Mouse (Mus musculus) erythroblast, adult 5-6 weeks (primary cell): ENCODE data around the gene Tas2r131. TPM values are rescaled to one million over a fixed set of nuclear protein-coding genes. Genes with fewer than 3 reads are reported as not detected.
"Not testable (repeated sequence)": the region's sequence is repeated elsewhere in the genome, so short reads cannot be mapped to it uniquely, and the experiment has no call there.

Experiments
- ATAC-seq: replicated peaks from 2 replicates; pipeline ENCODE4 v1.8.0; 2016; ENCODE audit warnings: moderate number of reproducible peaks, mild to moderate bottlenecking, moderate TSS enrichment, inconsistent platforms; ENCODE audit not compliant: poor library complexity, low FRiP score, severe bottlenecking
- total RNA-seq, 2 experiments: library from RNA; stranded (forward) in 1 of 2; stranded (reverse) in 1 of 2; fragments of 150-400 nt in 1 of 2; fragments of 200-764, 138-1000 nt in 1 of 2; gene quantifications; 2 replicates each; pipeline versions ENCODE4 v1.2.3 to v1.2.4; 2015 to 2017; ENCODE audit warnings: low replicate concordance in 2 of 2

Tas2r131 gene
- not detected in 2 replicates for total RNA-seq (2015; ENCODE audit: low replicate concordance)
- not detected in 2 replicates for total RNA-seq (2017; ENCODE audit: low replicate concordance)

- no peak for ATAC-seq
These were observed at the start of gene Tas2r131 for GRCm38 (mm10) chr6:132957819-132958218. Gene Tas2r131, minus strand, starts transcription at chr6:132957919.

GRCm38 (mm10) chr6:132980865-132981264 is 23.1 kb upstream of the Tas2r131 start, which contains the start of gene Tas2r109:
Gene Tas2r109, minus strand, starts transcription at chr6:132980965.
- ATAC-seq = no peak

- no peak for ATAC-seq
These were observed 6.9 kb downstream of the Tas2r131 start, which contains the start of gene Tas2r129 for GRCm38 (mm10) chr6:132950802-132951201. Gene Tas2r129, plus strand, starts transcription at chr6:132951102.

GRCm38 (mm10) chr6:132941376-132941775 is 16.3 kb downstream of the Tas2r131 start:
- ATAC-seq = not testable (repeated sequence)

- ATAC-seq = no peak
These were observed 48.4 kb downstream of the Tas2r131 start, which contains the start of gene Tas2r125 for GRCm38 (mm10) chr6:132909351-132909750. Gene Tas2r125, plus strand, starts transcription at chr6:132909651.

Other genes starting within 250 kb of the Tas2r131 start
- not detected in 2 replicates for gene Tas2r122, start 246.0 kb downstream of the Tas2r131 start, total RNA-seq (2015; ENCODE audit: low replicate concordance)
- gene Tas2r122, start 246.0 kb downstream of the Tas2r131 start, total RNA-seq (2017; ENCODE audit: low replicate concordance) = not detected in 2 replicates
- gene Tas2r115, start 219.9 kb downstream of the Tas2r131 start, total RNA-seq (2015; ENCODE audit: low replicate concordance) = not detected in 2 replicates
- gene Tas2r115, start 219.9 kb downstream of the Tas2r131 start, total RNA-seq (2017; ENCODE audit: low replicate concordance) = not detected in 2 replicates
- not detected in 2 replicates for gene Tas2r124, start 203.2 kb downstream of the Tas2r131 start, total RNA-seq (2015; ENCODE audit: low replicate concordance)
- gene Tas2r124, start 203.2 kb downstream of the Tas2r131 start, total RNA-seq (2017; ENCODE audit: low replicate concordance) = not detected in 2 replicates
- gene Tas2r102, start 195.8 kb downstream of the Tas2r131 start, total RNA-seq (2015; ENCODE audit: low replicate concordance) = not detected in 2 replicates
- not detected in 2 replicates for gene Tas2r102, start 195.8 kb downstream of the Tas2r131 start, total RNA-seq (2017; ENCODE audit: low replicate concordance)
- not detected in 2 replicates for gene Tas2r136, start 179.8 kb downstream of the Tas2r131 start, total RNA-seq (2015; ENCODE audit: low replicate concordance)
- not detected in 2 replicates for gene Tas2r136, start 179.8 kb downstream of the Tas2r131 start, total RNA-seq (2017; ENCODE audit: low replicate concordance)
- gene Tas2r117, start 155.1 kb downstream of the Tas2r131 start, total RNA-seq (2015; ENCODE audit: low replicate concordance) = not detected in 2 replicates
- gene Tas2r117, start 155.1 kb downstream of the Tas2r131 start, total RNA-seq (2017; ENCODE audit: low replicate concordance) = not detected in 2 replicates
- gene Tas2r123, start 110.8 kb downstream of the Tas2r131 start, total RNA-seq (2015; ENCODE audit: low replicate concordance) = not detected in 2 replicates
- gene Tas2r123, start 110.8 kb downstream of the Tas2r131 start, total RNA-seq (2017; ENCODE audit: low replicate concordance) = not detected in 2 replicates
- gene Tas2r116, start 102.5 kb downstream of the Tas2r131 start, total RNA-seq (2015; ENCODE audit: low replicate concordance) = not detected in 2 replicates
- not detected in 2 replicates for gene Tas2r116, start 102.5 kb downstream of the Tas2r131 start, total RNA-seq (2017; ENCODE audit: low replicate concordance)
- gene Tas2r110, start 89.9 kb downstream of the Tas2r131 start, total RNA-seq (2015; ENCODE audit: low replicate concordance) = not detected in 2 replicates
- gene Tas2r110, start 89.9 kb downstream of the Tas2r131 start, total RNA-seq (2017; ENCODE audit: low replicate concordance) = not detected in 2 replicates
- gene Tas2r113, start 64.9 kb downstream of the Tas2r131 start, total RNA-seq (2015; ENCODE audit: low replicate concordance) = not detected in 2 replicates
- gene Tas2r113, start 64.9 kb downstream of the Tas2r131 start, total RNA-seq (2017; ENCODE audit: low replicate concordance) = not detected in 2 replicates
- not detected in 2 replicates for gene Tas2r125, start 48.3 kb downstream of the Tas2r131 start, total RNA-seq (2015; ENCODE audit: low replicate concordance)
- not detected in 2 replicates for gene Tas2r125, start 48.3 kb downstream of the Tas2r131 start, total RNA-seq (2017; ENCODE audit: low replicate concordance)
- gene Tas2r129, start 6.8 kb downstream of the Tas2r131 start, total RNA-seq (2015; ENCODE audit: low replicate concordance) = not detected in 2 replicates
- not detected in 2 replicates for gene Tas2r129, start 6.8 kb downstream of the Tas2r131 start, total RNA-seq (2017; ENCODE audit: low replicate concordance)
- gene Tas2r109, start 23.0 kb upstream of the Tas2r131 start, total RNA-seq (2015; ENCODE audit: low replicate concordance) = not detected in 2 replicates
- not detected in 2 replicates for gene Tas2r109, start 23.0 kb upstream of the Tas2r131 start, total RNA-seq (2017; ENCODE audit: low replicate concordance)
- gene Tas2r103, start 79.2 kb upstream of the Tas2r131 start, total RNA-seq (2015; ENCODE audit: low replicate concordance) = not detected in 2 replicates
- not detected in 2 replicates for gene Tas2r103, start 79.2 kb upstream of the Tas2r131 start, total RNA-seq (2017; ENCODE audit: low replicate concordance)
- not detected in 2 replicates for gene Tas2r140, start 97.9 kb upstream of the Tas2r131 start, total RNA-seq (2015; ENCODE audit: low replicate concordance)
- gene Tas2r140, start 97.9 kb upstream of the Tas2r131 start, total RNA-seq (2017; ENCODE audit: low replicate concordance) = not detected in 2 replicates
- 5.0 and 13.3 TPM in 2 replicates for gene Smim10l1, start 147.0 kb upstream of the Tas2r131 start, total RNA-seq (2015; ENCODE audit: low replicate concordance)
- 10.9 and 18.4 TPM in 2 replicates for gene Smim10l1, start 147.0 kb upstream of the Tas2r131 start, total RNA-seq (2017; ENCODE audit: low replicate concordance)